Mouse (Mus musculus) liver, adult 2 months (tissue): Measurements from ENCODE around the gene Serpinb1b. TPM values are rescaled to one million over a fixed set of nuclear protein-coding genes. Genes with fewer than 3 reads are reported as not detected.
"Not testable (repeated sequence)": the region's sequence is repeated elsewhere in the genome, so short reads cannot be mapped to it uniquely, and the experiment has no call there.

ENCODE experiments used
- DNase-seq: peaks from one replicate; pipeline ENCODE4 v3.0.0-alpha.2; 2011; ENCODE audit warnings: low read depth, low spot score; ENCODE audit errors: extremely low read depth
- H3K27ac ChIP-seq: fragments of 200-500 bp; replicated peaks from 2 replicates; pipeline ENCODE4 v1.5.1; 2012; ENCODE audit warnings: low read depth, mild to moderate bottlenecking, control low read depth, inconsistent platforms, low read length; ENCODE audit not compliant: insufficient read depth
- H3K27me3 ChIP-seq: fragments of 200-500 bp; 2 replicates; pipeline ENCODE4 v1.6.1; 2012; ENCODE audit warnings: mild to moderate bottlenecking, moderate library complexity, low read length, inconsistent platforms; ENCODE audit not compliant: control insufficient read depth, insufficient read depth
- H3K36me3 ChIP-seq: fragments of 200-500 bp; 2 replicates; pipeline ENCODE4 v1.6.1; 2012; ENCODE audit warnings: low read length, inconsistent platforms; ENCODE audit not compliant: control insufficient read depth, insufficient read depth
- H3K4me1 ChIP-seq: fragments of 200-500 bp; 2 replicates; pipeline ENCODE4 v1.6.1; 2011; ENCODE audit warnings: low read length; ENCODE audit not compliant: control insufficient read depth, insufficient read depth
- H3K4me3 ChIP-seq: fragments of 200-500 bp; 2 replicates; pipeline ENCODE4 v1.5.1; 2011; ENCODE audit warnings: low read depth, mild to moderate bottlenecking, control low read depth, low read length, moderate library complexity; ENCODE audit not compliant: insufficient read depth
- H3K79me2 ChIP-seq: fragments of 200-500 bp; 2 replicates; pipeline ENCODE4 v1.6.1; 2012; ENCODE audit warnings: inconsistent platforms, mild to moderate bottlenecking, low read length, moderate library complexity; ENCODE audit not compliant: control insufficient read depth, insufficient read depth
- H3K9ac ChIP-seq: fragments of 200-500 bp; 2 replicates; pipeline ENCODE4 v1.6.1; 2012; ENCODE audit warnings: low read depth, mild to moderate bottlenecking, control low read depth, inconsistent platforms, low read length
- CTCF ChIP-seq: fragments of 200-500 bp; IDR thresholded peaks from 2 replicates; pipeline ENCODE4 v1.5.1; 2011; ENCODE audit warnings: low read depth, low read length, control low read depth
- POLR2A ChIP-seq: fragments of 200-500 bp; IDR thresholded peaks from 2 replicates; pipeline ENCODE4 v1.6.1; 2011; ENCODE audit warnings: low read length, control low read depth; ENCODE audit not compliant: insufficient read depth; ENCODE audit errors: extremely low read depth
- WGBS: fragments of 180-500 bp; shearing (Covaris S2); methylation state at CpG from one replicate; pipeline ENCODE4 v1.1.7; 2018; 5-methylcytosine and 5-hydroxymethylcytosine counted together
- polyA plus RNA-seq: library from polyadenylated mRNA; depleted of rRNA; stranded (reverse); fragments of >200 nt; gene quantifications from 2 replicates; pipeline ENCODE4 v1.2.3, GENCODE M21; 2012; rRNA removed
- total RNA-seq: library from RNA; depleted of rRNA; stranded (reverse); fragments of >200 nt; gene quantifications from 2 replicates; pipeline ENCODE4 v1.2.3, GENCODE M21; 2014; rRNA removed

The Serpinb1b gene
- total RNA-seq (0.09 TPM in 1 of 2 replicates, not detected in the other), polyA plus RNA-seq (not detected in 2 replicates)

GRCm38 (mm10) chr13:33078056-33078705, at the start of gene Serpinb1b:
Gene Serpinb1b, plus strand, starts transcription at chr13:33078575.
- 67% methylated on average over 3 of the region's 3 CpGs for WGBS
- Histone ChIP-seq H3K79me2 (no peaks in the 10 kb centered on the region), H3K36me3 (no peaks in the 10 kb centered on the region), H3K27ac (no peak within 1 kb of the TSS), H3K4me3 (no peak within 1 kb of the TSS), H3K4me1 (peaks cover 2% of the 10 kb centered on the region; the same call in 1 of the 2 replicates), H3K9ac (no peak within 1 kb of the TSS), H3K27me3 (no peaks in the 10 kb centered on the region)
- DNase-seq = no peak
- TF ChIP-seq POLR2A (no peak), CTCF (no peak)

GRCm38 (mm10) chr13:33029478-33029877, 48.9 kb upstream of the Serpinb1b start:
- H3K27me3 ChIP-seq, DNase-seq, H3K36me3 ChIP-seq, H3K9ac ChIP-seq, H3K4me3 ChIP-seq, H3K27ac ChIP-seq, H3K79me2 ChIP-seq, H3K4me1 ChIP-seq: not testable (repeated sequence)
- WGBS = 97% methylated on average over 2 of the region's 2 CpGs

- no peaks in the 10 kb centered on the region for H3K4me1 ChIP-seq
- H3K79me2 ChIP-seq = no peaks in the 10 kb centered on the region
- no peak overlapping the region for H3K9ac ChIP-seq
- H3K27me3 ChIP-seq = no peaks in the 10 kb centered on the region
- no peak overlapping the region for H3K27ac ChIP-seq
- no peak overlapping the region for H3K4me3 ChIP-seq
- DNase-seq = no peak
- TF ChIP-seq POLR2A (no peak), CTCF (no peak)
- WGBS = 74% methylated on average over 3 of the region's 3 CpGs
- H3K36me3 ChIP-seq = no peaks in the 10 kb centered on the region
Measured at GRCm38 (mm10) chr13:33030281-33030680, 48.1 kb upstream of the Serpinb1b start.

- H3K27me3 ChIP-seq = no peaks in the 10 kb centered on the region
- no peak overlapping the region for H3K4me3 ChIP-seq
- WGBS = 80% methylated on average over 1 of the region's 1 CpGs
- no peak overlapping the region for H3K9ac ChIP-seq
- no peak for DNase-seq
- TF ChIP-seq POLR2A = no peak
- TF ChIP-seq CTCF = no peak
- no peaks in the 10 kb centered on the region for H3K4me1 ChIP-seq
- H3K27ac ChIP-seq = no peak overlapping the region
- no peaks in the 10 kb centered on the region for H3K79me2 ChIP-seq
- H3K36me3 ChIP-seq = no peaks in the 10 kb centered on the region
Measured at GRCm38 (mm10) chr13:33035506-33035905, 42.9 kb upstream of the Serpinb1b start.

- Histone ChIP-seq H3K27me3 (no peaks in the 10 kb centered on the region), H3K36me3 (no peaks in the 10 kb centered on the region), H3K9ac (no peak overlapping the region), H3K4me3 (no peak overlapping the region), H3K4me1 (no peaks in the 10 kb centered on the region), H3K27ac (no peak overlapping the region), H3K79me2 (no peaks in the 10 kb centered on the region)
- WGBS = 92% methylated on average over 3 of the region's 3 CpGs
- TF ChIP-seq CTCF (no peak), POLR2A (no peak)
- no peak for DNase-seq
Measured at GRCm38 (mm10) chr13:33043542-33043941, 34.8 kb upstream of the Serpinb1b start.

- Histone ChIP-seq H3K27me3 (no peaks in the 10 kb centered on the region), H3K27ac (no peak overlapping the region), H3K4me1 (no peaks in the 10 kb centered on the region), H3K4me3 (no peak overlapping the region), H3K9ac (no peak overlapping the region), H3K36me3 (no peaks in the 10 kb centered on the region), H3K79me2 (no peaks in the 10 kb centered on the region)
- 82% methylated on average over 2 of the region's 2 CpGs for WGBS
- no peak for TF ChIP-seq CTCF
- no peak for TF ChIP-seq POLR2A
- DNase-seq = no peak
Measured at GRCm38 (mm10) chr13:33047234-33047633, 31.1 kb upstream of the Serpinb1b start.
